Mouse (Mus musculus): ENCODE measurements around the gene 1110051M20Rik.

DNA sequence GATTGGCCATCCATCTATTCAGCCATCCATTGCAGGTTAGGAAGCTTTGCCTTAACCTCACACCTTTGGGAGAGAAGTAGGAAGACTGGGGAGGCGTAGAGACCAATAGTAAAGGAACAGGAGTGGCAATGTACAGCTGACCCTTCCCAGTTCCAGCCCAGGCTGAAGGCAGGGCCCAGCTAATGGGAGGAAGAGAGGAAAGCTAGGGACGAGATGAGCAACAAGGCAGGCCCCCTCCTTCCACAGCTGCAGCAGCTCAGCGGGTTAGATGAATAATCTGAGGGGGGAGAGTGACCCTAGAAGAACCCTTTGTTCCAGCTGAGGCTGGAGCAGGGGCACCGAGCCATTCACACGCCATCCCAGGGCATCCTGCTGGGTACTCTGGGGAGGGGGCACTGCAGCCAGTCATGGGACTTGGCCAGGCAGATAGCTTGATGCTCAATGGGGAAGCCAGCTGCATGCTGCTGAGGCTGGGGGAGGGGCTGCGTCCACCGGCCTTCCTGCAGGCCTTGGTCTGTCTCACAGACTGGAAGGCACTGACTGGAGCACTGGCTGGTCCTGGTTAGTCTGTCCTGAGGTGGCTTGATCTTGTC, 25.6 kb upstream of the 1110051M20Rik start:
- TF ChIP-seq POLR2A (IDR thresholded peaks at IDR 0.05; ENCODE audit: insufficient read length, low read depth), result no peak
- no peak for TF ChIP-seq TCF12 (IDR thresholded peaks at IDR 0.05; ENCODE audit: insufficient read depth, poor library complexity, severe bottlenecking)
- no peak for TF ChIP-seq MYOG (IDR thresholded peaks at IDR 0.05; ENCODE audit: control insufficient read depth in 1 of 3, insufficient read depth in 1 of 3, insufficient read length in 2 of 3, low read depth in 2 of 3)
- TF ChIP-seq POLR2AphosphoS2 (IDR thresholded peaks at IDR 0.05; ENCODE audit: insufficient read length, low read depth), result no peak
- TF ChIP-seq MAX (IDR thresholded peaks at IDR 0.05; ENCODE audit: low read depth), result no peak
- TF ChIP-seq CEBPB (IDR thresholded peaks at IDR 0.05; ENCODE audit: insufficient read depth, poor library complexity, severe bottlenecking), result no peak
- no peak for TF ChIP-seq USF1 (IDR thresholded peaks at IDR 0.05; ENCODE audit: low read depth)
- no peak for TF ChIP-seq SRF (IDR thresholded peaks at IDR 0.05; ENCODE audit: control insufficient read depth, insufficient read length, low read depth)
- TF ChIP-seq REST (IDR thresholded peaks at IDR 0.05; ENCODE audit: insufficient read depth, insufficient read length), result no peak
- no peak for TF ChIP-seq MYOD1 (IDR thresholded peaks at IDR 0.05; ENCODE audit: control insufficient read depth in 1 of 3, insufficient read length in 2 of 3, low read depth in 2 of 3)
- no peak for TF ChIP-seq E2F4 (IDR thresholded peaks at IDR 0.05; ENCODE audit: insufficient read depth)
- TF ChIP-seq TCF3 (IDR thresholded peaks at IDR 0.05; ENCODE audit: insufficient read length, low read depth), result no peak
